Mouse (Mus musculus) megakaryocyte, adult 5-6 weeks (primary cell): ENCODE data around the gene Szt2. TPM values are rescaled to one million over a fixed set of nuclear protein-coding genes. Genes with fewer than 3 reads are reported as not detected.
A peak's percentile ranks its signal among the peaks of the same experiment; 100 is the strongest.

Experiments used
- ATAC-seq: 2 replicates; pipeline ENCODE4 v1.8.0; 2016; ENCODE audit warnings: mild to moderate bottlenecking, inconsistent platforms; ENCODE audit not compliant: poor library complexity, severe bottlenecking
- total RNA-seq, 2 experiments: library from RNA; stranded (forward) in 1 of 2; stranded (reverse) in 1 of 2; fragments of 153-499, 151-499 nt in 1 of 2; fragments of 221-1000, 200-1000 nt in 1 of 2; gene quantifications; 2 replicates each; pipeline versions ENCODE4 v1.2.3 to v1.2.4; 2015 to 2017

The Szt2 gene
- 11.2 and 13.6 TPM in 2 replicates for total RNA-seq (2015)
- 4.1 and 5.5 TPM in 2 replicates for total RNA-seq (2017)

GRCm38 (mm10) chr4:118409142-118409900 lies at the start of gene Szt2, which contains the start of gene Med8:
Gene Szt2 (minus strand): TSS chr4:118409273.
Gene Med8 (plus strand): TSS chr4:118409337.
- ATAC-seq = peak; percentile 97

- ATAC-seq = no peak
Observed at GRCm38 (mm10) chr4:118457345-118457975, 48.4 kb upstream of the Szt2 start, which contains the start of gene Mpl. Gene Mpl (minus strand): TSS chr4:118457513.

GRCm38 (mm10) chr4:118446415-118447153 lies 37.5 kb upstream of the Szt2 start:
- ATAC-seq = no peak

- ATAC-seq = no peak
Observed at GRCm38 (mm10) chr4:118445781-118446414, 36.8 kb upstream of the Szt2 start.

DNA sequence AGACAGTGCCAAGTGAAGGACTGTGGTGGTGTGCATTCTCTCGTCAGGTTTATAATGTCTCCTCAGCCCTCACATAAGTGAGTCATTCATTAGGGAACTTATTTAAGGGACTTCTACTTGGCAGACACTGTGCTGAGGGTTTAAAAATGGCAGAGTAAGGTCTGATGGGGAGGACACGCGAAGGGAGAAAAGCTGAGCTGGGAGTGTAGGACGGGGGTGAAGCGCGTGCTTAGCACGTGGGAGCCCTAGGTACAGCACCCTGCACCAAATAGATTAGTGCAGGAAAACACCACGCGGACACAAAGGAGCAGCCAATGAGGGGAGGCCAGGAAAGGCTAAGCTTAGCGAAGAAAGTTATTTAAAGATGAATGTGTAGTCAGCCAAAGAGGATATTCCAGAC lies 36.0 kb upstream of the Szt2 start:
- ATAC-seq = no peak

DNA sequence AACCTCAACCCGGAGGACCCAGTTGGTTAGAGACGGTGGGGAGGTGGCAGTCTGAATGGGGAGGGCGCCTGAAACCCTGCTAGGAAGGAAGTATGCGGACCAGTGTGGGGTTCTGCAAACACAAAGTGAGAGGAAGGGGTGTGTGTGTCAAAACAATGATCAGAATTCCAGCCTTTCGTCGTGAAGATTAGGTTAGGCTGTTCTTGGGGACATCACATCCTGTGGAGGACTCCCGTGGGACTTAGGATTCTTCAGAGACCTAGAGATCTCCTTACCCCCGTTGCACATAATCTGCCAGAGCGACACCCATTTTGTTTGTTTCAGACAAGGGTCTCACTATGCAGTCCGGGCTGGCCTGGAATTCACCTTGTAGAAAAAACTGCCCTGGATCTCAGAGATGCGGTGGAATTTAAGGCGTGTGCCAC lies 28.8 kb upstream of the Szt2 start:
- peak; percentile 45 for ATAC-seq

DNA sequence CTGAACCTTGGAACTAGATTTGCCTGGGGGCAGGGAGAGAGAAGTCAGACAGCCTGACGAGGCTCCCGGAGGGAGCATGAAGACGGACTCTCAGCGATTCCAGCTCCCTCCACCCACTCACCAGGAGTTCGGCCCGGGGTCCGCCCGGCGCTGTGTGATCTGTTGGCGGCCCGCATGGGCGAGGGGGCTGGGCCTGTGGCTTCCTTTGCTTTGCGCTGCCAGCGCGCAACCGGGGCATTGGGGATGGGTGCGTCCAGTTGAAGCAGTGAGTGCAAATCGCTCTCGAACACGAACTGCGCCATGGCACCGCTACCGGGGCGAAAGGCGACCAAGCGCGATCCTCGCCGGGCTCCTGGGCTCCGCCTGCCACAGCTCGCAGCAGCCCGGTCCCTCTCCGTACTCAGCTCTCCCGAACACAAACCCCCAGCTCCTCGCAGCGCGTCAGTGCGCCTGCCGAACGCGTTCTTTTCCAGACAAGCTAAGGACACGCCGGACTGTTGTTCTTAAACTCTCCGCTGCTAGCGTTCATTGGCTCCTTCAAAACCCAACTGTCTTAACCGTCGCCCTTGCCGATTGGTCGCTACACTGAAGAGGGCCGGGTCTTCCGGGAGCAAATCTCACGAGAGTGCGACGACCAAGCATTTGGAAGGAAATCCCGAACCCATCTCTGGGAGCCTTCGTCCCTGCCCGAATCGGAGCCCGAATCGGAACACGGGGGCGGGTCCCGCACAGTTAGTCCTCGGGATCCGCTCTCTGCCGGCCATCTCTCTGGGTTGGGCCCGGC lies 27.9 kb upstream of the Szt2 start, which contains the start of gene Cdc20:
Gene Cdc20, minus strand, starts transcription at position 533 of the 784 bp plus-strand sequence.
- peak; percentile 96 for ATAC-seq

GRCm38 (mm10) chr4:118432332-118432731 lies 23.3 kb upstream of the Szt2 start:
- no peak for ATAC-seq

- ATAC-seq = no peak
Observed at GRCm38 (mm10) chr4:118429215-118429895, 20.3 kb upstream of the Szt2 start.

GRCm38 (mm10) chr4:118428531-118429214 lies 19.6 kb upstream of the Szt2 start:
- peak; percentile 13 for ATAC-seq

DNA sequence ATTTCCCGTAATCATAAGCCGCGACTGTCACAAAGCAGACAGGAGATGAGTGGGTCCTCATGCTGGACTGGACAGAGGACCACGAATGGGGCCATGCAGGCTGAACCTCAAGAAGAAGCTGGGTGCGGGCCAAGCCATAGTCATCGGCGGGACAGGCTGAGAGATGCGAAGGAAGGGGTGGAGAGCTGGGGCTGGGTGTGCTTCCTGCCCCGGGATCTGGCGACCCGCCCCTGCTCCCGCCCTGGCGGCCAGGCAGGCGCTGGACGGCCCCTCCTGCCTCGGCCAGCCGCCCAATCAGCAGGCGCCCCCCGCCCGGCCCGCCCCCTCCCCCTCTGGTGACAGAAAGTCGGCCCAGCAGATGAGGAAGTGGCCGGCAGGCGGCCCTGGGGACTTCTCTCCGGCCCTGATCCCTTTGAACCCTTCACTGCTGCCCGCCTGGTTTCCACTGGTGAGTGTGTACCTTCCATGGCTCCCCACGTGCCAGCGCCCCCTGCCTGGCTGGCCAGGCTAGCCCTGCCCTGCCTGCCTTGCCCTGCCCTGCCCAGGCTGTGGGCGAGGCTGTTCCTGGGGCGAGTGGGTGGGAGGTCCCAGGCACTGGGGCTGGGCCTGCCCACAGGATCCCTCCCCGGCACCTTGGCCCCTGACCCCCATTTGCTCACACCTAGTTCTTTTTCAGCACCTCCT lies 18.8 kb upstream of the Szt2 start, which contains the start of gene Elovl1:
Gene Elovl1, plus strand, starts transcription at position 326 of the 684 bp plus-strand sequence.
- peak; percentile 89 for ATAC-seq

- peak; percentile 17 for ATAC-seq
Observed at GRCm38 (mm10) chr4:118427415-118427767, 18.3 kb upstream of the Szt2 start.

GRCm38 (mm10) chr4:118425374-118425773 lies 16.3 kb upstream of the Szt2 start:
- ATAC-seq = peak; percentile 31

DNA sequence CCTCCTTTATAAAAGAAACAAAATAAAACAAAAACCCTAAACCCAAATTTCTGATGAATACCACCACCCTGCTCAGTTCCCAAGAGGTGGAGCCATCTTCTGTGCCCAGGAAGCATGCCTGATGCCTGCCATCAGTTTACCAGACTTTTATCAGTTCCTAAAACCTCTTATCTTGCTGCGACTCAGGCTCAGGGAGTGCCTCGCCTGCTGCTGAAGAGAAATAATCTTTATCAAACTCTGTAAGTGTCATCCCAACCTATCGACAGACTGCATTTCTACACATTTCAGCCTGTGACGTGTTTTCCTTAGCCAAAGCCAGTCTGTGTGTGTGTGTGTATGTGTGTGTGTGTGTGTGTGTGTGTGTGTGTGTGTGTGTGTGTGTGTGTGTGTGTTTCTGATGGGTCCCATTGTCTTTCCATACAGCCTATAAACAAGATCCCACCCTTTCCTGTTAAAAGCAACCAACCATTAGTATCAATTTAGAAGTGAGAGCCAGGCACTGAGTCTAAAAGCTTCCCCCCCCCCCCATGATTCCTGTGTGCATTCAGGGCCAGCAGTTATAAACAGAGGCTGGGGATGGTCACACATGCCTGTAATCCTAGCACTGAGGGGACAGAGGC lies 15.6 kb upstream of the Szt2 start:
- no peak for ATAC-seq

- ATAC-seq = no peak
Observed at GRCm38 (mm10) chr4:118421384-118421783, 12.3 kb upstream of the Szt2 start.

DNA sequence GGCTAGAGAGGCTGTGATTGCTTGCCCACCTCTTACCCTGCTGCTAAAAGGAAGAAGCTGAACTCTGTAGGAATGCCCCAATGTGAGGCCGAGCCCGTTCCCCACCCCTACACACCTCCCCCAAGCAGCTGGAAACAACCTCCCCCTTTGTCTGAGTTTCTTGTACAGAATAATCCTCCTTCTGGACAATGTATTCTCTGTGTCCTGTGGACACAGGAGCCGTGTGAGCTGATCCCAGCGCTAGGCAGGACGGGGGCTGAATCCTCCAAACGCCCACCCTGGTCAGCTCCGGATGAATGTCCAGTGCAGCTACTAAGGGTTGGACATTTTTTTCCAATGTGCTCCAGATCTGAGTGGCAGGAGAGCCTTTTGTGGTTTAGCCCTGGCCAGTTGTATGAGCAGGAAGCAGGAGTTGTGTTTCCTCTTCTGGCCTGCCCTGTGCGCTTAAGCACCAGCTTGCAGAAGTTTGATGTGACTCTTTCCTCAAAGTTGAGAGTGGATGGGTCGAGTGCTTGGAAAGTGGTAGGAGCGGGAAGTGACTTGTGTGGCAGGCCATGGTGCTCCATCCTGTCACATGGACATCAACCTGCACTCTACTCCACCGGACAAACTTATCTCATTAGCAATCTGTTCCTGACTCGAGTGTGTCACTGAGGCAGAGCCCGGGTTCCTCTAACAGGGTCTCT lies 8.2 kb upstream of the Szt2 start:
- ATAC-seq = no peak

GRCm38 (mm10) chr4:118416329-118416728 lies 7.3 kb upstream of the Szt2 start:
- ATAC-seq = no peak
